Mouse (Mus musculus): ENCODE results near the gene Clec18a. TPM values are rescaled to one million over a fixed set of nuclear protein-coding genes. Genes with fewer than 3 reads are reported as not detected.
A peak's percentile ranks its signal among the peaks of the same experiment; 100 is the strongest.
"Not testable (repeated sequence)": the region's sequence is repeated elsewhere in the genome, so short reads cannot be mapped to it uniquely, and the experiment has no call there.

The Clec18a gene
- polyA plus RNA-seq, 1 experiment from 2014 or later: not detected

DNA sequence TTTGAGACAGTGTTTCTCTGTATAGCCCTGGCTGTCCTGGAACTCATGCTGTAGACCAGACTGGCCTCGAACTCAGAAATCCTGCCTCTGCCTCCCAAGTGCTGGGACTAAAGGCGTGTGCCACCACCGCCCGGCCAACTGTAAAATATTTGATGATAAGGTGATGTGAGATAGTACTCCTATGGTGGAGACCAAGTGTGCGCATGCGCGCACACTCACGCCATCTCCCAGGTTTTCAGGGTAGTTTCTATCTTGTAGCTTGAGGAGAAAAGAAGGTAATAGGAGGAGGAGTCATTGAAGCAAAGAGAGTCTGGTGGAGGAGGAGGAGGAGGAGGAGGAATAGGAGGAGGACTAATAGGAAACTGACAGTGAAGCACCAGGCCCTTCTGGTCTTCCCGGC lies 23.6 kb downstream of the Clec18a start:
- not testable (repeated sequence) for DNase-seq (ENCODE audit: low spot score); H3K4me3 ChIP-seq; H3K36me3 ChIP-seq; H3K9me3 ChIP-seq (replicated peaks); H3K27ac ChIP-seq; H3K27me3 ChIP-seq (ENCODE audit: low read depth, poor library complexity, severe bottlenecking); H3K4me1 ChIP-seq
- WGBS: 91% methylated on average over 9 of the region's 9 CpGs

DNA sequence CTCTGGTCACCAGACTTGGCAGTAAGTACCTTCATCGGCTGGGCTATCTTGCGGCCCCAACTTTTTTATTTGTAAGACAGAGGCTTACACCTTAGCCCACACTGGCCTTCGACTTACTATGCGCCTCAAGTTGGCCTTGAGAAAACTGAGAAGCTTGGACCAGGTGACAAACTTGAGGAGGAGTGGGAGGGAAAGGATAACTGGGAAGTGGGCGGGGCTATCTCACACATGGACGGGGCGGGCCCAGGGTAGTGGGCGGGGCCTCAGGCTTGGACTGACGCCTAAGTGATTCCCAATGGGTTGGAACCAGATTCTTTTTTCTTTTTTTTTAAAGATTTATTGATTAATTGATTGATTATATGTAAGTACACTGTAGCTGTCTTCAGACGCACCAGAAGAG lies 24.8 kb downstream of the Clec18a start:
- DNase-seq (ENCODE audit: low spot score): peak; percentile 49
- peaks cover 7% of the 10 kb centered on the region; the same call in 1 of the 2 replicates for H3K4me1 ChIP-seq
- 24% methylated on average over 10 of the region's 10 CpGs for WGBS

DNA sequence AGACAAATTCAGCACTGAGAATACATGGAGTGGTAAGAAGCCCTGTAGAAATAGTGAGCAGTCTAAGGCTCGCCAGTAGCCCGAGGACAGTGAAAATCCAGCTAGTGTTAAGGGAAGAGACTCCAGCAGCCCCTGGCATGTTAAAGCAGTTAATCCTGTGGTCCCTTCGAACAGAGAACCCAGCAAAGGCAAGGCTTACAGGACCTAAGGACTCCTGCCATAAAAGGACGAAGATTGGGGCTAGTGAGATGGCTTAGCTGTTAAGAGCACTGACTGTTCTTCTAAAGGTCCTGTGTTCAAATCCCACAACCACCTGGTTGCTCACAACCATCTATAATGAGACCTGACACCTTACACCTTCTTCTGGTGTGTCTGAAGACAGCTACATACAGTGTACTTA lies 25.9 kb downstream of the Clec18a start:
- Histone ChIP-seq H3K36me3 (no peaks in the 10 kb centered on the region), H3K4me1 (peaks cover 16% of the 10 kb centered on the region), H3K27me3 (ENCODE audit: low read depth, poor library complexity, severe bottlenecking) (no peaks in the 10 kb centered on the region), H3K4me3 (no peak overlapping the region), H3K9me3 (replicated peaks) (no peaks in the 10 kb centered on the region), H3K27ac (no peak overlapping the region)
- no peak for DNase-seq (ENCODE audit: low spot score)
- 71% methylated on average over 4 of the region's 4 CpGs for WGBS

More for the DNA sequence above, 24.8 kb downstream of the Clec18a start:
- Histone ChIP-seq H3K4me3 (no peak overlapping the region), H3K27ac (no peak overlapping the region), H3K36me3 (no peaks in the 10 kb centered on the region), H3K9me3 (replicated peaks) (no peaks in the 10 kb centered on the region), H3K27me3 (ENCODE audit: low read depth, poor library complexity, severe bottlenecking) (no peaks in the 10 kb centered on the region)

DNA sequence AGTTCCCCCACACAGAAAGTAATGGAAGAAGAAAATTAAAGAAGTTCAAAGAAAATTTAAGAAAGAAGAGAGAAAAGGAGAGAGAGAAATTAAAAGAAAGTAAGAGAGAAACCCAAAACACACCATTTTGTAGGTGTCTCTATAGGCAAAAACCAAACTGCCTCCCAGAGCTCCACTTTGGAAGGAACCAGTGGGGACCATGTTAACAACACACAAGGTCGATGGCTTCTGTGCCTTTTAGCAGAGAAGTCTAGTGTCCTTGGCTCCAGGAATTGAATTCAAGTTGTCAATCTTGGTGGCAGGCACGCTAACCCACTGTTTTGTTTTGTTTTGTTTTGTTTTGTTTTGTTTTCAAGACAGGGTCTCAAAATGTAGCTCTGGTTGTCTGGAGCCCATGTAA lies 29.3 kb downstream of the Clec18a start:
- Histone ChIP-seq H3K36me3 (peaks cover 14% of the 10 kb centered on the region), H3K27ac (peak overlapping the region; percentile 53; the same call in 1 of the 2 replicates), H3K9me3 (replicated peaks) (no peaks in the 10 kb centered on the region), H3K4me3 (peak overlapping the region; percentile 74), H3K27me3 (ENCODE audit: low read depth, poor library complexity, severe bottlenecking) (no peaks in the 10 kb centered on the region), H3K4me1 (peaks cover 37% of the 10 kb centered on the region)
- 68% methylated on average over 2 of the region's 2 CpGs for WGBS
- DNase-seq (ENCODE audit: low spot score): no peak

DNA sequence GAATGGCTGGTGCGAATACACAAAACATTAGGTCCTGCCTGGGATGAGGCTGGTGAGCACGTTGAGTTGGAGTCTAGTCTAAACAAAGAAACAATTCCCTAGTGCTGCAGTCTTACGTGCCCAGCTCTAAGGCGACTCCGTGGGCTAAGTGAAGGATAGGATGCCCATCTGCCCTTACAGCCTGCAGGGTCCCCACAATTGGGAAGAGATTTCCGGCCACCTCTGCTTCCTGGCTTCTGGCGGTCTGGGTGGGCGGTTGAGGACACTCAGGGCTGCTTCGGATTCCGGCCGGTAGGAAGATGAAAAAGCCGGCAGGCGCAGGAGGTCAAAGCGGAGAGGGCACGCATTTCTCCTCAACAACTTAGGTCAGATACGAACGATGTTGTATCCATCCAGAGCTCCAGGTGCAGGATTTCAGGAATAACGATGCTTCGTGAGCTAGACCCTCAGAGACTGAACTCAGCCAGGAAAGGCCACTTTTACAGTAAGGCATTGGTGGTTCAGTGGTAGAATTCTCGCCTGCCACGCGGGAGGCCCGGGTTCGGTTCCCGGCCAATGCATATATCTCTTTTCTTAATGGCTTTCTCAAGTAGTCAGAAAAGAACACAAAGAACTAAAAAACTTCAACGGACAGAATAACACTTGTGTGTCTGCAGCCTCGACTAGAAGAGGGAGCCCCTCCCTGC lies 30.0 kb downstream of the Clec18a start:
- Histone ChIP-seq H3K36me3 (peaks cover 21% of the 10 kb centered on the region), H3K27ac (peak overlapping the region; percentile 78), H3K4me1 (peaks cover 44% of the 10 kb centered on the region), H3K4me3 (peak overlapping the region; percentile 74), H3K9me3 (replicated peaks) (no peaks in the 10 kb centered on the region), H3K27me3 (ENCODE audit: low read depth, poor library complexity, severe bottlenecking) (no peaks in the 10 kb centered on the region)
- WGBS: under 1% methylated on average over 27 of the region's 27 CpGs
- peak; percentile 94 for DNase-seq (ENCODE audit: low spot score)

DNA sequence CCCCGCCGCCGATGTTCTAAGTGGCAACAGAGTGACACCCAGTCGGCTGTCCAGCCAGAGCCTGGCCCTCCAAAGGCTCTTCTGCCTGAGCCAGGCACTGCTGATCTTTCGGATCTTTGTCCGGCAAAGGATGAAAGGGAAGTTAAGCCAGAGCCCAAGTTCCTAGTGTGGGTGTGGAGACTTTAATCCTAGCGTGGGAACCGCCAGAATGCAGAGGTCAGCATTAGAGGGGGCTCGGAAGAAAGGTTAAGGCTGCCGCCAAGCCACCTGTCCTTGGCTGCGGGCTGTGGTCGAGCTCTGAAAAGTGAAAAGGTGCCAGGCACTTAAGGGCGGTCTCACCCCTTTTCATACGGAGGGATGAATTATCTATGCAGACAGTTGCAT lies 30.5 kb downstream of the Clec18a start:
- WGBS: under 1% methylated on average over 14 of the region's 14 CpGs
- peak overlapping the region; percentile 74 for H3K4me3 ChIP-seq
- H3K4me1 ChIP-seq: peaks cover 48% of the 10 kb centered on the region
- H3K36me3 ChIP-seq: peaks cover 22% of the 10 kb centered on the region
- H3K27me3 ChIP-seq (ENCODE audit: low read depth, poor library complexity, severe bottlenecking): no peaks in the 10 kb centered on the region
- peak; percentile 59 for DNase-seq (ENCODE audit: low spot score)
- H3K27ac ChIP-seq: peak overlapping the region; percentile 78
- H3K9me3 ChIP-seq (replicated peaks): no peaks in the 10 kb centered on the region

DNA sequence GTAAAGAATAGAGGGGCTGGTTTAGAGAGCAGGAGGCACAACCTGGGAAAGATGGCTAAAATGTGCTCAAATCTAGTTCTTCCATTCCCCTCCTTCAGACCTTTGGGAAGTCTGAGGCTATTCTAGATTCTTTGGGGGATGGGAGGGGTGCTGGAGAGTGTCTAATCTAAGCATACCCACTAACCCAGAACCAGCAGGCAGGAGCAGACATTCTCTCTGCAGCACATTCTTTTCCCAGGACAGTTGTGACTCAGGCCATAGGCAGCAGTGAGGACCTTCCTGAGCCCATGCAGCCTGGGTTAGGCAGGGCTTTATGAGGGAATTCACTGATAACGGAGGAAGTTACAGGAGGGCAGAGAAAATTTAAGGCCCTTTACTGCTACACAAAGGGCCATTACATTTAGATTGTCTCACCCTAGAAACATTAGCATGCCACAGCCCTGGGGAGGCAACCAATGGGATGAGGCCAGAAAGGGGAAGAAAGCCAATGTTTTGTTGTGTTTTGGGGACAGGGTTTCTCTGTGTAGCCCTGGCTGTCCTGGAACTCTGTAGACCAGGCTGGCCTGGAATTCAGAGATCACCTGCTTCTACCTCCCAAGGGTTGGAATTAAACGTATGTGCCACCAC lies 33.2 kb downstream of the Clec18a start:
- Histone ChIP-seq H3K36me3 (peaks cover 46% of the 10 kb centered on the region), H3K9me3 (replicated peaks) (no peaks in the 10 kb centered on the region), H3K4me1 (peaks cover 48% of the 10 kb centered on the region), H3K27ac (no peak overlapping the region), H3K4me3 (no peak overlapping the region), H3K27me3 (ENCODE audit: low read depth, poor library complexity, severe bottlenecking) (no peaks in the 10 kb centered on the region)
- 69% methylated on average over 2 of the region's 2 CpGs for WGBS
- no peak for DNase-seq (ENCODE audit: low spot score)

DNA sequence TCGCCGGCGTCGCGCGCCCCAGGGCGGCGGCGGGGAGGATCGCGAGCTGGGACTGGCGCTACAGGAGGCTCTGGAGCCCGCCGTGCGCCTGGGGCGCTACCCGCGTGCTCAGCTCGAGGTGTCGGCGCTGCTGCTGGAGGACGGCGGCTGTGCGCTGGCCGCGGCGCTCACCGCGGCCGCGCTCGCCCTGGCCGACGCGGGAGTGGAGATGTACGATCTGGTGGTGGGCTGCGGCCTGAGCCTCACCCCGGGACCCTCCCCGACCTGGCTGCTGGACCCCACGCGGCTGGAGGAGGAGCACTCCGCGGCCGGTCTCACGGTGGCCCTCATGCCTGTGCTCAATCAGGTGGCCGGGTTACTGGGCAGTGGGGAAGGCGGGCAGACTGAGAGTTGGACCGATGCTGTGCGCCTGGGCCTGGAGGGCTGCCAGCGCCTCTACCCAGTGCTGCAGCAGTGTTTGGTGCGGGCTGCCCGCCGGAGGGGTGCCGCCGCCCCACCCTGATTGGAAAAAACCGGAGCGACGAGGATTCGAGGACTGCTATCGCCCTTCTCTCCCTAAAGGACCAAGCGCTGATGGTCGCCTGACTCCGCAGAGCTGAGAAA lies 35.4 kb downstream of the Clec18a start:
- no peaks in the 10 kb centered on the region for H3K27me3 ChIP-seq (ENCODE audit: low read depth, poor library complexity, severe bottlenecking)
- under 1% methylated on average over 62 of the region's 63 CpGs for WGBS
- H3K27ac ChIP-seq: peak overlapping the region; percentile 94
- DNase-seq (ENCODE audit: low spot score): peak; percentile 70
- peaks cover 69% of the 10 kb centered on the region for H3K36me3 ChIP-seq
- H3K9me3 ChIP-seq (replicated peaks): no peaks in the 10 kb centered on the region
- peak overlapping the region; percentile 98 for H3K4me3 ChIP-seq
- peaks cover 37% of the 10 kb centered on the region for H3K4me1 ChIP-seq

DNA sequence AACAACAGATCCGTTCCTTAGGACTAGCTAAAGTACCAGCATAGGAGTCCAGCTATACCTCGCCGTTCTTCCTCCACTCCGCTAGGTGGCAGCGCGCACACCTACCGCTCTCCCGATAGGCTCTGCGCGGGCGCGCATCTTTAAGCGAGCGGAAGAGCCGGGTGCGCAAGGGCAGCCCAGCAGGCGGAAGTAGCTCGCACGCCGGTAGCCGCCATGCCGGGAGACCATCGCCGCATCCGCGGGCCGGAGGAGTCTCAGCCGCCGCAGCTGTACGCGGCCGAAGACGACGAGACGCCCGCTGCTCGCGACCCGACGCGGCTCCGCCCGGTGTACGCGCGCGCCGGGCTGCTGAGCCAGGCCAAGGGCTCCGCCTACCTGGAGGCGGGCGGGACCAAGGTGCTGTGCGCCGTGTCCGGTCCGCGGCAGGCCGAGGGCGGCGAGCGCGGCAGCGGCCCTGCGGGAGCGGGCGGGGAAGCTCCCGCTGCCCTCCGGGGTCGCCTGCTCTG lies 36.0 kb downstream of the Clec18a start, which contains the start of gene Exosc6:
Gene Exosc6 (plus strand): TSS at position 182 of the 506 bp plus-strand sequence.
- Histone ChIP-seq H3K27ac (peak within 1 kb of the TSS; percentile 94), H3K27me3 (ENCODE audit: low read depth, poor library complexity, severe bottlenecking) (no peaks in the 10 kb centered on the region), H3K36me3 (peaks cover 75% of the 10 kb centered on the region), H3K9me3 (replicated peaks) (no peaks in the 10 kb centered on the region), H3K4me1 (peaks cover 31% of the 10 kb centered on the region), H3K4me3 (peak within 1 kb of the TSS; percentile 98)
- under 1% methylated on average over 68 of the region's 68 CpGs for WGBS
- peak; percentile 94 for DNase-seq (ENCODE audit: low spot score)

DNA sequence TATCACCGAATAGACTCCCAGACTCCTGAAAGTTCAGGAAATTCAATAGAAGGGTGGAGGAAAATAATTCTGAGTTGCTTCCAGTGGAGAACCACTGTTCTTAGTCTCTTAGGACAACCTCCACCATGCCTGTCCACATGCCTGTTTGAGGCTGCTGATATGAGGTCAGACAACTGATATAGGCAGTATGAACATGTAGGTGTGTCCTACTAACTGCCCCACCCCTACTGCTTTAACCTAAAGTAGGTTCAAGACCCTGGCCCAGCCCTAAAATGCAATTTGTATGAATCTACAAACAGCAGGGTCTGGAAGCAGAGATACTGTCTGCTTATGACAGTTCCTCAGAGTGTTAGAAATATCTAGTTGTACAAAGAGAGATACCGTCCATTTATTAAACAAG lies 36.6 kb downstream of the Clec18a start:
- Histone ChIP-seq H3K9me3 (replicated peaks) (no peaks in the 10 kb centered on the region), H3K27me3 (ENCODE audit: low read depth, poor library complexity, severe bottlenecking) (no peaks in the 10 kb centered on the region), H3K4me3 (peak overlapping the region; percentile 98), H3K4me1 (peaks cover 26% of the 10 kb centered on the region), H3K36me3 (peaks cover 80% of the 10 kb centered on the region), H3K27ac (no peak overlapping the region)
- DNase-seq (ENCODE audit: low spot score): no peak
- 67% methylated on average over 2 of the region's 2 CpGs for WGBS

DNA sequence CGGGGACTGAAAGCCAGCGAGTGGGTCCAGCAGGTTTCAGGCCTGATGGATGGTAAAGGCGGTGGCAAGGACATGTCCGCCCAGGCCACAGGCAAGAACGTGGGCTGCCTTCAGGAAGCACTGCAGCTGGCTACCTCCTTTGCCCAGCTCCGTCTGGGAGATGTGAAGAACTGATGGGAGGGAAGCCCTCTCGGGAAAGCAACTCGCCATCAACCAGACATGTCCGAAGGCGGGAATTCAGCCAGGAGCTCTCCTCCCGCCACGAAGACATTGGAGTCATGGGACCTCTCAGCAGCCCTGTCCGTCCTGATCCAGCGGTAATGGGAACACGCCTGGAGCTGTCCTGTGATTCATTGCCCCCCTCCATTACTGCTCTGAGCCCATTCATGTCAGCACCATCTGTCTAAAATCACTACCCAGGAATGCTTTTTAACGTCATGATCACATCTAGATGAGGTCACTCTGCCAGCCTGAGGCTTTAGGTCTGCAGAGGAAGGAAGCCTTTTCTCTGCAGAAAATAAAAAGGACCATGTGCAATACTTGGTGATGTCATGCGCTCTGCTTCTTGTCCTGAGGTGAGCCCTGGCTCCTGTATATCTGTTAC lies 37.1 kb downstream of the Clec18a start:
- Histone ChIP-seq H3K4me3 (no peak overlapping the region), H3K4me1 (peaks cover 25% of the 10 kb centered on the region), H3K27me3 (ENCODE audit: low read depth, poor library complexity, severe bottlenecking) (no peaks in the 10 kb centered on the region), H3K27ac (no peak overlapping the region), H3K36me3 (peaks cover 86% of the 10 kb centered on the region), H3K9me3 (replicated peaks) (no peaks in the 10 kb centered on the region)
- DNase-seq (ENCODE audit: low spot score): no peak
- 93% methylated on average over 17 of the region's 17 CpGs for WGBS

DNA sequence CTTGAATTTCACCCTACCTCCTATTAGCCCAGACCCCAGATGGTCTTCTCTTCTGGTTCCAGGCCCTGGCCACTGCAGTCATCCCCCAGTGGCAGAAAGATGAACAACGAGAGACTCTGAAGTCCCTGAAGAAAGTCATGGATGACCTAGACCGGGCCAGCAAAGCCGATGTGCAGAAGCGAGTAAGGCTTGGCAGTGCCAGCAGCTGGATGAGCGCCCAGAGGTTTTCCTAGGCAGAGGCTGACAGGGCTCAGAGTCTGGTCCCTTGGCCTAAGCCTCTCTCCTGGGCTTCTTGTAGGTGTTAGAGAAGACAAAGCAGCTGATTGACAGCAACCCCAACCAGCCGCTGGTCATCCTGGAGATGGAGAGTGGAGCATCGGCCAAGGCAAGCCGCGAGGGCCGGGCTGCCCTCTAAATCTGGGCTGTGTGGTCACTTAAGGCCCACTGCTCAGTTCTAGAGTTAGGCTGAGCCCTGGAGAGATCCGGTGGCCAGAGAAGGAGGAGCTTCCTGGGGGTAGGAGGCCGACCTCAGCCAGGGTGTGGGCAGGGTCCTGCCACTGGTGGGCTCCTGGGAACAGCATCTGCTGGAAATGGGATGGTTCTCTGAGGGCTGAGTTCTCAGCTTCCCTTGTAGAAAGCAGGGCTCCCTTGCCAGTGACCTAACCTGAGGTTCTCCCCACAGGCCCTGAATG lies 38.3 kb downstream of the Clec18a start:
- Histone ChIP-seq H3K4me1 (peaks cover 16% of the 10 kb centered on the region), H3K27ac (no peak overlapping the region), H3K36me3 (peaks cover 94% of the 10 kb centered on the region), H3K4me3 (no peak overlapping the region), H3K9me3 (replicated peaks) (no peaks in the 10 kb centered on the region), H3K27me3 (ENCODE audit: low read depth, poor library complexity, severe bottlenecking) (no peaks in the 10 kb centered on the region)
- WGBS: 97% methylated on average over 12 of the region's 12 CpGs
- no peak for DNase-seq (ENCODE audit: low spot score)

All from limb, embryonic 10.5 days (tissue).